Mouse (Mus musculus): ENCODE data around the gene C2cd4c. TPM values are rescaled to one million over a fixed set of nuclear protein-coding genes. Genes with fewer than 3 reads are reported as not detected.

The C2cd4c gene
- polyA plus RNA-seq, 1 experiment, result not detected

GRCm38 (mm10) chr10:79597051-79597935 lies 16.5 kb downstream of the C2cd4c start:
- 20% methylated on average over 13 of the region's 13 CpGs for WGBS
- Histone ChIP-seq H3K27ac (ENCODE audit: insufficient read depth, low read length) (no peak overlapping the region), H3K36me3 (ENCODE audit: control insufficient read depth, insufficient read depth, low read length) (no peaks in the 10 kb centered on the region), H3K27me3 (ENCODE audit: control insufficient read depth, insufficient read depth, low read length) (no peaks in the 10 kb centered on the region), H3K4me3 (ENCODE audit: extremely low read depth, insufficient read depth, insufficient read length) (no peak overlapping the region), H3K4me1 (ENCODE audit: control insufficient read depth, insufficient read depth, insufficient read length) (no peaks in the 10 kb centered on the region)
- no peak for DNase-seq (ENCODE audit: low read depth in 1 of 2, low spot score in 2 of 2)
- no peak for TF ChIP-seq POLR2A (IDR thresholded peaks at IDR 0.05; ENCODE audit: low read depth, low read length)
- no peak for TF ChIP-seq CTCF (IDR thresholded peaks at IDR 0.05; ENCODE audit: extremely low read depth, insufficient read depth, insufficient read length, insufficient replicate concordance)

GRCm38 (mm10) chr10:79595590-79595929 lies 18.3 kb downstream of the C2cd4c start:
- WGBS, result 67% methylated on average over 8 of the region's 8 CpGs
- Histone ChIP-seq H3K27ac (ENCODE audit: insufficient read depth, low read length) (no peak overlapping the region), H3K4me3 (ENCODE audit: extremely low read depth, insufficient read depth, insufficient read length) (no peak overlapping the region), H3K36me3 (ENCODE audit: control insufficient read depth, insufficient read depth, low read length) (no peaks in the 10 kb centered on the region), H3K4me1 (ENCODE audit: control insufficient read depth, insufficient read depth, insufficient read length) (no peaks in the 10 kb centered on the region), H3K27me3 (ENCODE audit: control insufficient read depth, insufficient read depth, low read length) (no peaks in the 10 kb centered on the region)
- no peak for DNase-seq (ENCODE audit: low read depth in 1 of 2, low spot score in 2 of 2)
- TF ChIP-seq POLR2A (IDR thresholded peaks at IDR 0.05; ENCODE audit: low read depth, low read length) (no peak), CTCF (IDR thresholded peaks at IDR 0.05; ENCODE audit: extremely low read depth, insufficient read depth, insufficient read length, insufficient replicate concordance) (no peak)

- WGBS, result 16% methylated on average over 17 of the region's 17 CpGs
Observed at GRCm38 (mm10) chr10:79594872-79595589, 18.8 kb downstream of the C2cd4c start.

GRCm38 (mm10) chr10:79594111-79594510 lies 19.7 kb downstream of the C2cd4c start:
- no peaks in the 10 kb centered on the region for H3K36me3 ChIP-seq (ENCODE audit: control insufficient read depth, insufficient read depth, low read length)
- no peak for DNase-seq (ENCODE audit: low read depth in 1 of 2, low spot score in 2 of 2)
- no peak overlapping the region for H3K27ac ChIP-seq (ENCODE audit: insufficient read depth, low read length)
- WGBS, result 26% methylated on average over 6 of the region's 6 CpGs
- TF ChIP-seq CTCF (IDR thresholded peaks at IDR 0.05; ENCODE audit: extremely low read depth, insufficient read depth, insufficient read length, insufficient replicate concordance) (no peak), POLR2A (IDR thresholded peaks at IDR 0.05; ENCODE audit: low read depth, low read length) (no peak)
- H3K4me3 ChIP-seq (ENCODE audit: extremely low read depth, insufficient read depth, insufficient read length), result no peak overlapping the region
- no peaks in the 10 kb centered on the region for H3K4me1 ChIP-seq (ENCODE audit: control insufficient read depth, insufficient read depth, insufficient read length)
- H3K27me3 ChIP-seq (ENCODE audit: control insufficient read depth, insufficient read depth, low read length), result no peaks in the 10 kb centered on the region

More at GRCm38 (mm10) chr10:79594872-79595589, 18.8 kb downstream of the C2cd4c start:
- no peak overlapping the region for H3K27ac ChIP-seq (ENCODE audit: insufficient read depth, low read length)
- no peak overlapping the region for H3K4me3 ChIP-seq (ENCODE audit: extremely low read depth, insufficient read depth, insufficient read length)
- no peaks in the 10 kb centered on the region for H3K27me3 ChIP-seq (ENCODE audit: control insufficient read depth, insufficient read depth, low read length)
- no peaks in the 10 kb centered on the region for H3K36me3 ChIP-seq (ENCODE audit: control insufficient read depth, insufficient read depth, low read length)
- TF ChIP-seq POLR2A (IDR thresholded peaks at IDR 0.05; ENCODE audit: low read depth, low read length) (no peak), CTCF (IDR thresholded peaks at IDR 0.05; ENCODE audit: extremely low read depth, insufficient read depth, insufficient read length, insufficient replicate concordance) (peak; percentile 81; the same call in 1 of the 2 replicates)
- DNase-seq (ENCODE audit: low read depth in 1 of 2, low spot score in 2 of 2), result peak; percentile 14 to 24
- no peaks in the 10 kb centered on the region for H3K4me1 ChIP-seq (ENCODE audit: control insufficient read depth, insufficient read depth, insufficient read length)

DNA sequence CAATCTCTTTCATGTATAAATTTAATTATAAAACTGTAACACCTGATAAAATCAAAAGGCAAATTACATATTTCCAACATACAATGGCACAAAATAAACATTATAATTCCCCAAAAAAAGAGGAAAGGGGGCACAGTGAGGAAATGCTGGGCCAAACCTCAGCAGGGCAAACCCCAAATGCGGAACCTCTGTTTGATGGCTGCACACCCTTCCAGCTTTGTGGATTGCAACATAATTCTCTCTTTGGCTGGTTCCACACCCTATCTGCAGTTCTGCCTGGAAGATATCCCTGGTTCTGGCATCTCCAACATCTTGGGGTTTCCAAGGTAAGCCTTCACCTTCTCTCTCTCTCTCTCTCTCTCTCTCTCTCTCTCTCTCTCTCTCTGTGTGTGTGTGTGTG lies 23.1 kb downstream of the C2cd4c start:
- Histone ChIP-seq H3K4me1 (ENCODE audit: control insufficient read depth, insufficient read depth, insufficient read length) (no peaks in the 10 kb centered on the region), H3K27me3 (ENCODE audit: control insufficient read depth, insufficient read depth, low read length) (no peaks in the 10 kb centered on the region), H3K36me3 (ENCODE audit: control insufficient read depth, insufficient read depth, low read length) (no peaks in the 10 kb centered on the region), H3K4me3 (ENCODE audit: extremely low read depth, insufficient read depth, insufficient read length) (no peak overlapping the region), H3K27ac (ENCODE audit: insufficient read depth, low read length) (no peak overlapping the region)
- TF ChIP-seq CTCF (IDR thresholded peaks at IDR 0.05; ENCODE audit: extremely low read depth, insufficient read depth, insufficient read length, insufficient replicate concordance) (no peak), POLR2A (IDR thresholded peaks at IDR 0.05; ENCODE audit: low read depth, low read length) (no peak)
- WGBS, result 70% methylated on average over 1 of the region's 1 CpGs
- DNase-seq (ENCODE audit: low read depth in 1 of 2, low spot score in 2 of 2), result no peak

- no peak for TF ChIP-seq CTCF (IDR thresholded peaks at IDR 0.05; ENCODE audit: extremely low read depth, insufficient read depth, insufficient read length, insufficient replicate concordance)
- TF ChIP-seq POLR2A (IDR thresholded peaks at IDR 0.05; ENCODE audit: low read depth, low read length), result no peak
- no peaks in the 10 kb centered on the region for H3K36me3 ChIP-seq (ENCODE audit: control insufficient read depth, insufficient read depth, low read length)
- DNase-seq (ENCODE audit: low read depth in 1 of 2, low spot score in 2 of 2), result no peak
- H3K4me3 ChIP-seq (ENCODE audit: extremely low read depth, insufficient read depth, insufficient read length), result no peak overlapping the region
- H3K4me1 ChIP-seq (ENCODE audit: control insufficient read depth, insufficient read depth, insufficient read length), result peaks cover 8% of the 10 kb centered on the region; the same call in 1 of the 2 replicates
- H3K27me3 ChIP-seq (ENCODE audit: control insufficient read depth, insufficient read depth, low read length), result no peaks in the 10 kb centered on the region
- no peak overlapping the region for H3K27ac ChIP-seq (ENCODE audit: insufficient read depth, low read length)
- WGBS, result 55% methylated on average over 4 of the region's 4 CpGs
Observed at GRCm38 (mm10) chr10:79587752-79588126, 26.1 kb downstream of the C2cd4c start.
